In genomic region chr2:92434375-92434745, GRCm38 (mm10) we compare ENCODE assay signal across 8 mouse cellular contexts. TPM values are rescaled to one million over a fixed set of nuclear protein-coding genes. Genes with fewer than 3 reads are reported as not detected.
A peak's percentile ranks its signal among the peaks of the same experiment; 100 is the strongest.
DNase-seq lines count a peak whose midpoint lies in the region; ATAC-seq and TF ChIP-seq lines count a peak whose summit lies in the region.

No protein-coding gene starts in this region.

- intact Hi-C loops in left cerebral cortex, adult 2 months (cut with DNase I) = loop anchor here (1.0 to 5.0 kb wide), 3 partner anchors 59 to 372 kb away; no protein-coding TSS in a partner anchor

- H3K27me3 ChIP-seq in embryonic facial prominence, embryonic 13.5 days = no peaks in the 10 kb centered on the region
- H3K27me3 ChIP-seq in limb, embryonic 13.5 days = peaks cover 7% of the 10 kb centered on the region; the same call in 1 of the 2 replicates
- 0 out of 2 replicates have a peak, but pooled peaks cover 3% of the 10 kb centered on the region for H3K27me3 ChIP-seq in neural tube, embryonic 15.5 days (replicated peaks)

- H3K4me2 ChIP-seq in embryonic facial prominence, embryonic 13.5 days = peak overlapping the region; percentile 84
- peak overlapping the region; percentile 83 for H3K4me2 ChIP-seq in limb, embryonic 13.5 days (replicated peaks)
- peak overlapping the region; percentile 82 for H3K4me2 ChIP-seq in neural tube, embryonic 15.5 days

- no peaks in the 10 kb centered on the region for H3K36me3 ChIP-seq in embryonic facial prominence, embryonic 13.5 days
- H3K36me3 ChIP-seq in limb, embryonic 13.5 days = no peaks in the 10 kb centered on the region
- H3K36me3 ChIP-seq in neural tube, embryonic 15.5 days = no peaks in the 10 kb centered on the region

- no peak for ATAC-seq in embryonic facial prominence, embryonic 13.5 days (ENCODE audit: insufficient number of reproducible peaks, insufficient read depth, low FRiP score, low TSS enrichment, low read depth)
- no peak for ATAC-seq in limb, embryonic 13.5 days (ENCODE audit: low FRiP score, low read depth)
- ATAC-seq in neural tube, embryonic 15.5 days (ENCODE audit: low FRiP score) = no peak

- peak overlapping the region; percentile 97 for H3K4me3 ChIP-seq in left cerebral cortex, adult 2 months
- H3K4me3 ChIP-seq in embryonic facial prominence, embryonic 13.5 days = peak overlapping the region; percentile 79
- H3K4me3 ChIP-seq in limb, embryonic 13.5 days = peak overlapping the region; percentile 94
- H3K4me3 ChIP-seq in neural tube, embryonic 15.5 days (replicated peaks) = peak overlapping the region; percentile 93

- H3K4me1 ChIP-seq in embryonic facial prominence, embryonic 13.5 days = peaks cover 40% of the 10 kb centered on the region
- H3K4me1 ChIP-seq in limb, embryonic 13.5 days = peaks cover 45% of the 10 kb centered on the region
- peaks cover 47% of the 10 kb centered on the region for H3K4me1 ChIP-seq in neural tube, embryonic 15.5 days

- 6% methylated on average over 12 of the region's 12 CpGs for WGBS in embryonic facial prominence, embryonic 13.5 days
- 10% methylated on average over 12 of the region's 12 CpGs for WGBS in limb, embryonic 13.5 days
- WGBS in neural tube, embryonic 15.5 days = 6% methylated on average over 12 of the region's 12 CpGs

- peak overlapping the region; percentile 96 for H3K27ac ChIP-seq in left cerebral cortex, adult 2 months
- no peak overlapping the region for H3K27ac ChIP-seq in embryonic facial prominence, embryonic 13.5 days
- H3K27ac ChIP-seq in limb, embryonic 13.5 days = no peak overlapping the region
- H3K27ac ChIP-seq in neural tube, embryonic 15.5 days (replicated peaks) = peak overlapping the region; percentile 80

- H3K9ac ChIP-seq in embryonic facial prominence, embryonic 13.5 days = peak overlapping the region; percentile 63
- peak overlapping the region; percentile 43 for H3K9ac ChIP-seq in limb, embryonic 13.5 days
- peak overlapping the region; percentile 52 for H3K9ac ChIP-seq in neural tube, embryonic 15.5 days (replicated peaks)

- no peaks in the 10 kb centered on the region for H3K9me3 ChIP-seq in embryonic facial prominence, embryonic 13.5 days
- H3K9me3 ChIP-seq in limb, embryonic 13.5 days = no peaks in the 10 kb centered on the region
- H3K9me3 ChIP-seq in neural tube, embryonic 15.5 days (replicated peaks) = no peaks in the 10 kb centered on the region

- DNase-seq in left cerebral cortex, adult 2 months (ENCODE audit: extremely low spot score in 1 of 2, low spot score in 2 of 2) = no peak
- DNase-seq in left cerebral cortex, adult 9 months (ENCODE audit: low spot score in 2 of 2) = no peak
- no peak for DNase-seq in frontal cortex, postnatal 14 days (ENCODE audit: low spot score in 2 of 2)
- no peak for DNase-seq in cerebellum, adult 11-12 months
- no peak for DNase-seq in ovary, postnatal 10 days (ENCODE audit: low spot score)

- TF ChIP-seq CTCF in left cerebral cortex, adult 2 months (IDR thresholded peaks at IDR 0.05) = no peak

RNA-seq across cellular contexts. Expression of gene Cry2, which starts 0.5 kb away (rescaled TPM):
- total RNA-seq in left cerebral cortex, adult 2 months (2021) = 100 to 1,000 TPM; 126 to 129 TPM
- polyA plus RNA-seq in embryonic facial prominence, embryonic 13.5 days (2015; fragmentation: Nextera tagmentation; extraction: Ambion mirVana) = 22.9 and 28.2 TPM in 2 replicates
- 31.0 and 34.9 TPM in 2 replicates for polyA plus RNA-seq in limb, embryonic 13.5 days (2015; fragmentation: Nextera tagmentation; extraction: Ambion mirVana)
- polyA plus RNA-seq in neural tube, embryonic 15.5 days (2015; fragmentation: Nextera tagmentation; extraction: Ambion mirVana) = 43.0 and 46.0 TPM in 2 replicates

RNA-seq across cellular contexts. Expression of gene Slc35c1, which starts 26.0 kb away (rescaled TPM):
- 10 to 100 TPM; 16.1 to 16.9 TPM for total RNA-seq in left cerebral cortex, adult 2 months (2021)
- polyA plus RNA-seq in embryonic facial prominence, embryonic 13.5 days (2015; fragmentation: Nextera tagmentation; extraction: Ambion mirVana) = 10.0 and 10.6 TPM in 2 replicates
- polyA plus RNA-seq in limb, embryonic 13.5 days (2015; fragmentation: Nextera tagmentation; extraction: Ambion mirVana) = 10.6 and 11.7 TPM in 2 replicates
- polyA plus RNA-seq in neural tube, embryonic 15.5 days (2015; fragmentation: Nextera tagmentation; extraction: Ambion mirVana) = 16.6 and 22.1 TPM in 2 replicates

RNA-seq across cellular contexts. Expression of gene Mapk8ip1, which starts 33.3 kb away (rescaled TPM):
- total RNA-seq in left cerebral cortex, adult 2 months (2021) = 100 to 1,000 TPM; 340 to 364 TPM
- 22.0 and 23.9 TPM in 2 replicates for polyA plus RNA-seq in embryonic facial prominence, embryonic 13.5 days (2015; fragmentation: Nextera tagmentation; extraction: Ambion mirVana)
- polyA plus RNA-seq in limb, embryonic 13.5 days (2015; fragmentation: Nextera tagmentation; extraction: Ambion mirVana) = 27.6 and 28.9 TPM in 2 replicates
- 134 and 169 TPM in 2 replicates for polyA plus RNA-seq in neural tube, embryonic 15.5 days (2015; fragmentation: Nextera tagmentation; extraction: Ambion mirVana)

RNA-seq across cellular contexts. Expression of gene 1700029I15Rik, which starts 52.0 kb away (rescaled TPM):
- 1 to 10 TPM; 5.3 TPM for total RNA-seq in left cerebral cortex, adult 2 months (2021)
- 2.5 and 4.0 TPM in 2 replicates for polyA plus RNA-seq in embryonic facial prominence, embryonic 13.5 days (2015; fragmentation: Nextera tagmentation; extraction: Ambion mirVana)
- polyA plus RNA-seq in limb, embryonic 13.5 days (2015; fragmentation: Nextera tagmentation; extraction: Ambion mirVana) = 2.3 and 4.8 TPM in 2 replicates
- 7.1 and 8.0 TPM in 2 replicates for polyA plus RNA-seq in neural tube, embryonic 15.5 days (2015; fragmentation: Nextera tagmentation; extraction: Ambion mirVana)

RNA-seq across cellular contexts. Expression of gene Large2, which starts 59.7 kb away (rescaled TPM):
- total RNA-seq in left cerebral cortex, adult 2 months (2021) = 1 to 10 TPM in 1 of 2 experiments, under 1 TPM in 1; 0.72 to 1.0 TPM
- polyA plus RNA-seq in embryonic facial prominence, embryonic 13.5 days (2015; fragmentation: Nextera tagmentation; extraction: Ambion mirVana) = 15.2 and 16.9 TPM in 2 replicates
- 11.9 and 13.3 TPM in 2 replicates for polyA plus RNA-seq in limb, embryonic 13.5 days (2015; fragmentation: Nextera tagmentation; extraction: Ambion mirVana)
- 0.95 and 2.5 TPM in 2 replicates for polyA plus RNA-seq in neural tube, embryonic 15.5 days (2015; fragmentation: Nextera tagmentation; extraction: Ambion mirVana)

Comparison
In these comparisons a context has a peak if more than half of its experiments do, and no peak if none do; other contexts are left out.
1. H3K27ac ChIP-seq: peak in left cerebral cortex, adult 2 months (single experiment) and neural tube, embryonic 15.5 days (single experiment); none in embryonic facial prominence, embryonic 13.5 days (single experiment) and limb, embryonic 13.5 days (single experiment).
2. Peak in every context shown above with its lines, with median percentiles within 50 percentile points of each other: H3K4me3 ChIP-seq, H3K4me2 ChIP-seq and H3K9ac ChIP-seq.